Mouse (Mus musculus) midbrain, embryonic 12.5 days (tissue): Measurements from ENCODE around the gene Fam129a. TPM values are rescaled to one million over a fixed set of nuclear protein-coding genes. Genes with fewer than 3 reads are reported as not detected.

ENCODE experiments used
- ATAC-seq: fragments of 200-750 bp; cut with Nextera tagmentation; 2 replicates; pipeline ENCODE4 v1.8.0; 2017; ENCODE audit warnings: low read depth, moderate TSS enrichment, moderate library complexity; ENCODE audit not compliant: low FRiP score
- H3K27ac ChIP-seq: fragments of 300-500 bp; sonication (generic); replicated peaks from 2 replicates; pipeline ENCODE4 v1.5.1; 2016; ENCODE audit warnings: mild to moderate bottlenecking
- H3K27me3 ChIP-seq: fragments of 300-500 bp; sonication (generic); 2 replicates; pipeline ENCODE4 v1.6.1; 2016; ENCODE audit warnings: mild to moderate bottlenecking
- H3K36me3 ChIP-seq: fragments of 300-500 bp; sonication (generic); 2 replicates; pipeline ENCODE4 v1.6.1; 2016
- H3K4me1 ChIP-seq: fragments of 300-500 bp; sonication (generic); 2 replicates; pipeline ENCODE4 v1.6.1; 2016
- H3K4me2 ChIP-seq: fragments of 300-500 bp; sonication (generic); replicated peaks from 2 replicates; pipeline ENCODE4 v1.6.1; 2016; ENCODE audit warnings: mild to moderate bottlenecking, moderate library complexity
- H3K4me3 ChIP-seq: fragments of 300-500 bp; sonication (generic); 2 replicates; pipeline ENCODE4 v1.5.1; 2016; ENCODE audit warnings: mild to moderate bottlenecking
- H3K9ac ChIP-seq: fragments of 300-500 bp; sonication (generic); replicated peaks from 2 replicates; pipeline ENCODE4 v1.6.1; 2016; ENCODE audit warnings: mild to moderate bottlenecking, moderate library complexity
- H3K9me3 ChIP-seq: fragments of 300-500 bp; sonication (generic); 2 replicates; pipeline ENCODE4 v1.6.1; 2016; ENCODE audit warnings: mild to moderate bottlenecking
- WGBS: fragments of 180-500 bp; shearing (Covaris S2); methylation state at CpG from one replicate; pipeline ENCODE4 v1.1.7; 2016; 5-methylcytosine and 5-hydroxymethylcytosine counted together
- polyA plus RNA-seq: library from polyadenylated mRNA; unstranded; fragments of >200 nt; fragmentation: Nextera tagmentation; extraction: Ambion mirVana; gene quantifications from 2 replicates; pipeline ENCODE4 v1.2.1, GENCODE M21; 2016

Fam129a gene
- 0.63 and 1.2 TPM in 2 replicates for polyA plus RNA-seq

GRCm38 (mm10) chr1:151570981-151571837 is at the start of gene Fam129a:
Gene Fam129a (plus strand): TSS chr1:151571186.
- ATAC-seq: peak; percentile 83
- H3K4me3 ChIP-seq: peak within 1 kb of the TSS; percentile 44
- H3K4me1 ChIP-seq: peaks cover 6% of the 10 kb centered on the region
- H3K4me2 ChIP-seq: peak within 1 kb of the TSS; percentile 73
- H3K27me3 ChIP-seq: peaks cover 34% of the 10 kb centered on the region
- no peaks in the 10 kb centered on the region for H3K36me3 ChIP-seq
- H3K9ac ChIP-seq: peak within 1 kb of the TSS; percentile 47; the same call in 1 of the 2 replicates
- no peaks in the 10 kb centered on the region for H3K9me3 ChIP-seq
- no peak within 1 kb of the TSS for H3K27ac ChIP-seq
- 4% methylated on average over 45 of the region's 46 CpGs for WGBS

DNA sequence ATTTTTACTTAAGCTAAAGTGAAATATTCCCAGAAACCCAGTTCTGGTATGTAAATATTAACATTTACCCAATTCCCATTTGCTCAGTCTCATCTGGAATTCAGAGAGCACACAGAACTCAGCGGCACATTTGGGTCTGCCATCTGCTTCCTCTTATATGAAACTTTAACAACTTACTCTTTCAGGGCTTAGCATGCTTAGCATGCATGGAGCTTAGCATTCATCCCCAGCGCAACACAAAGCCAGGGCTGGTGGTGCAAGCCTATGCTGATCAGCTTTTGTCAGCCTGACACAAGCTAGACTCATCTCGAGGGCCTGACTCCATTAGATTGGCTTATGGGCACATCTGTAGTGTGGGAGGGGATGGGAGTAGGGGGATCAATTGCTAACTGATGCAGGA is 44.3 kb upstream of the Fam129a start:
- Histone ChIP-seq H3K9ac (no peak overlapping the region), H3K4me1 (no peaks in the 10 kb centered on the region), H3K27ac (no peak overlapping the region), H3K4me3 (no peak overlapping the region), H3K4me2 (no peak overlapping the region), H3K9me3 (0 out of 2 replicates have a peak, but pooled peaks cover 7% of the 10 kb centered on the region), H3K36me3 (no peaks in the 10 kb centered on the region), H3K27me3 (no peaks in the 10 kb centered on the region)
- 46% methylated on average over 3 of the region's 3 CpGs for WGBS
- peak; percentile 69 for ATAC-seq

- H3K9me3 ChIP-seq: no peaks in the 10 kb centered on the region
- no peaks in the 10 kb centered on the region for H3K27me3 ChIP-seq
- ATAC-seq: no peak
- no peak overlapping the region for H3K4me3 ChIP-seq
- no peaks in the 10 kb centered on the region for H3K36me3 ChIP-seq
- H3K4me2 ChIP-seq: no peak overlapping the region
- 84% methylated on average over 6 of the region's 6 CpGs for WGBS
- H3K4me1 ChIP-seq: no peaks in the 10 kb centered on the region
- H3K9ac ChIP-seq: no peak overlapping the region
- H3K27ac ChIP-seq: no peak overlapping the region
Observed at GRCm38 (mm10) chr1:151543796-151544477, 27.0 kb upstream of the Fam129a start.

- Histone ChIP-seq H3K4me1 (no peaks in the 10 kb centered on the region), H3K27ac (no peak overlapping the region), H3K27me3 (no peaks in the 10 kb centered on the region), H3K9me3 (no peaks in the 10 kb centered on the region), H3K4me2 (no peak overlapping the region), H3K4me3 (no peak overlapping the region), H3K9ac (no peak overlapping the region), H3K36me3 (no peaks in the 10 kb centered on the region)
- 90% methylated on average over 3 of the region's 3 CpGs for WGBS
- no peak for ATAC-seq
Observed at GRCm38 (mm10) chr1:151544581-151544980, 26.4 kb upstream of the Fam129a start.

GRCm38 (mm10) chr1:151545571-151545970 is 25.4 kb upstream of the Fam129a start:
- H3K27me3 ChIP-seq: no peaks in the 10 kb centered on the region
- no peak overlapping the region for H3K27ac ChIP-seq
- ATAC-seq: no peak
- no peaks in the 10 kb centered on the region for H3K9me3 ChIP-seq
- H3K4me2 ChIP-seq: no peak overlapping the region
- H3K4me3 ChIP-seq: no peak overlapping the region
- WGBS: 84% methylated on average over 7 of the region's 7 CpGs
- H3K4me1 ChIP-seq: no peaks in the 10 kb centered on the region
- no peaks in the 10 kb centered on the region for H3K36me3 ChIP-seq
- H3K9ac ChIP-seq: no peak overlapping the region

GRCm38 (mm10) chr1:151548896-151549610 is 21.9 kb upstream of the Fam129a start:
- WGBS: 84% methylated on average over 8 of the region's 8 CpGs

GRCm38 (mm10) chr1:151549794-151550193 is 21.2 kb upstream of the Fam129a start:
- H3K4me2 ChIP-seq: no peak overlapping the region
- no peaks in the 10 kb centered on the region for H3K36me3 ChIP-seq
- peaks cover 5% of the 10 kb centered on the region; the same call in 1 of the 2 replicates for H3K4me1 ChIP-seq
- no peak for ATAC-seq
- 81% methylated on average over 7 of the region's 7 CpGs for WGBS
- no peak overlapping the region for H3K27ac ChIP-seq
- no peaks in the 10 kb centered on the region for H3K27me3 ChIP-seq
- no peak overlapping the region for H3K9ac ChIP-seq
- no peaks in the 10 kb centered on the region for H3K9me3 ChIP-seq
- no peak overlapping the region for H3K4me3 ChIP-seq

More at GRCm38 (mm10) chr1:151548896-151549610, 21.9 kb upstream of the Fam129a start:
- Histone ChIP-seq H3K9ac (no peak overlapping the region), H3K4me3 (no peak overlapping the region), H3K4me2 (no peak overlapping the region), H3K4me1 (peaks cover 5% of the 10 kb centered on the region; the same call in 1 of the 2 replicates), H3K27ac (no peak overlapping the region), H3K36me3 (no peaks in the 10 kb centered on the region), H3K9me3 (no peaks in the 10 kb centered on the region), H3K27me3 (no peaks in the 10 kb centered on the region)
- no peak for ATAC-seq

DNA sequence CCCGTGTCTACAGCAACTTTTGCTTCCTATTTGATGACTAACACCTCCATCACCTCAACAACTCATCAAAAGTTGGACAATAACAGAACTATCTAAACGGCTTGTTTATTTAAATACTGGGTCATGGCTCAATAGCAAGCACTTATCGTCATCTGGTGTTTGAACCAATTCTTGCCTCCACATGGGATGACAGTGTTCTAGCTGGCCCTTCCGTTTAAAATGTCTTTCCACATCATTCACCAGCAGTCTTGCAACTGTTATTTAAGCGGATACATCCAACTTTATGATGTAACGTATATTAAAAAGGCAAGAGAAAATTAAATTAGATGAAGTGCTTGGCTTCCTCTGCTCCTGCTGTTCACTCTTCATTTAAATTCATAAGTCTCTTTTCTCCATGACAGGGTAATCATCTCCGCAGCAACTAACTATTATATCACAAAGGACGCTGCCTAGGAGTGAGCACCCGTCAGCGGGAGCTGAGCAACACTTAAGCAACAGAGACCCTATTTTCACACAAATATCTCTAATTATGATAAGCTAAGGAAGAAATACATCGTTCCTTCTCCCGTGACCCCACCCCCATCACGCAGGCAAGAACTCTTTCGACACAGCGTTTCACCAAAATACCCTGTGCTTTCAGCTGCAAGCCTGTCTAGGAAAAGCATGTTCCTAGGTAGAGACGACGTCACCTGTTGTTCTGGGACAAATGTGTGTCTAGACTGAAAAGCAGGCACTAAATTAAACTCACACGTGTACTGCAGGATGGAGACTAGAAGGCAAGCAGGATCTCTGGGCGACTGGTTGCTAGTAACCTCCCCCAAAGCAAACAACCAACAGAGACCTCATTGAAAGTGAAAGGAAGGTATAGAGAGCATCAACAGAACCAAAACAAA is 20.2 kb upstream of the Fam129a start:
- Histone ChIP-seq H3K27ac (no peak overlapping the region), H3K9ac (no peak overlapping the region), H3K27me3 (no peaks in the 10 kb centered on the region), H3K4me1 (peaks cover 5% of the 10 kb centered on the region; the same call in 1 of the 2 replicates), H3K4me2 (no peak overlapping the region; the same call in 1 of the 2 replicates), H3K4me3 (no peak overlapping the region), H3K9me3 (no peaks in the 10 kb centered on the region), H3K36me3 (no peaks in the 10 kb centered on the region)
- ATAC-seq: no peak
- whole genome bisulfite sequencing: 41% methylated on average over 19 of the region's 19 CpGs

GRCm38 (mm10) chr1:151560536-151560935 is 10.4 kb upstream of the Fam129a start:
- no peak overlapping the region for H3K9ac ChIP-seq
- ATAC-seq: no peak
- H3K4me2 ChIP-seq: no peak overlapping the region
- H3K27ac ChIP-seq: no peak overlapping the region
- H3K27me3 ChIP-seq: no peaks in the 10 kb centered on the region
- no peaks in the 10 kb centered on the region for H3K4me1 ChIP-seq
- H3K9me3 ChIP-seq: no peaks in the 10 kb centered on the region
- no peaks in the 10 kb centered on the region for H3K36me3 ChIP-seq
- WGBS: 73% methylated on average over 11 of the region's 11 CpGs
- no peak overlapping the region for H3K4me3 ChIP-seq

- H3K9ac ChIP-seq: no peak overlapping the region
- no peaks in the 10 kb centered on the region for H3K9me3 ChIP-seq
- H3K4me1 ChIP-seq: no peaks in the 10 kb centered on the region
- no peak overlapping the region for H3K4me2 ChIP-seq
- H3K36me3 ChIP-seq: no peaks in the 10 kb centered on the region
- H3K27me3 ChIP-seq: no peaks in the 10 kb centered on the region
- no peak overlapping the region for H3K27ac ChIP-seq
- no peak overlapping the region for H3K4me3 ChIP-seq
- no peak for ATAC-seq
- WGBS: 68% methylated on average over 5 of the region's 5 CpGs
Observed at GRCm38 (mm10) chr1:151563401-151563800, 7.6 kb upstream of the Fam129a start.

DNA sequence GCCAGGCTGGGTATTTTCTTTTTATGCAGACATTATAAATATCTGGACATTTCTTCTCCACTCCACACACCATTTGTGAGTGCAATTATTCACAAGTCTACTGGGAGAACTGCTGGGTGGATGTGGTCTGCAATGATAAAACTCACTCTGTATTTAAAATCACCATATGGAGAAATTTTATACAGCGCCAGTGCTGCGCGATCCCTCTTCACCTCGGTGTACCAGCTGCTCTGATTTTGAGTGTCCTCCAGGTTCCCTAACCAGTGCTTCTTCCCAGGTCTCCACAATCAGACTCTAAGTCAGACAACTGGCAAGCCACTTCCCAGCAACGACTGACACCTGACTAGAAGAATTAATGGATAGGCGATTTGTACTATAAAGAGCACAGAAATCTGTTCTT is 7.1 kb upstream of the Fam129a start:
- no peak overlapping the region for H3K9ac ChIP-seq
- no peak overlapping the region for H3K4me3 ChIP-seq
- no peaks in the 10 kb centered on the region for H3K27me3 ChIP-seq
- H3K9me3 ChIP-seq: no peaks in the 10 kb centered on the region
- H3K4me1 ChIP-seq: no peaks in the 10 kb centered on the region
- no peak overlapping the region for H3K4me2 ChIP-seq
- H3K27ac ChIP-seq: no peak overlapping the region
- H3K36me3 ChIP-seq: no peaks in the 10 kb centered on the region
- WGBS: 55% methylated on average over 6 of the region's 6 CpGs
- no peak for ATAC-seq
